Mouse (Mus musculus): ENCODE data around the gene Robo1. TPM values are rescaled to one million over a fixed set of nuclear protein-coding genes. Genes with fewer than 3 reads are reported as not detected.
A peak's percentile ranks its signal among the peaks of the same experiment; 100 is the strongest.

The Robo1 gene
- polyA plus RNA-seq, 1 experiment from 2014 or later: 18.3 TPM

GRCm38 (mm10) chr16:72610661-72611112 lies 302.6 kb downstream of the Robo1 start:
- no peaks in the 10 kb centered on the region for H3K27me3 ChIP-seq (replicated peaks)
- no peaks in the 10 kb centered on the region for H3K4me1 ChIP-seq
- WGBS: 58% methylated on average over 4 of the region's 4 CpGs
- H3K9ac ChIP-seq: no peak overlapping the region
- H3K9me3 ChIP-seq: no peaks in the 10 kb centered on the region
- H3K27ac ChIP-seq (replicated peaks): no peak overlapping the region
- H3K36me3 ChIP-seq: no peaks in the 10 kb centered on the region
- H3K4me3 ChIP-seq: no peak overlapping the region
- no peak overlapping the region for H3K4me2 ChIP-seq
- no peak for ATAC-seq (ENCODE audit: extremely low read depth, insufficient number of reproducible peaks, low FRiP score, low TSS enrichment)

- WGBS: 7% methylated on average over 1 of the region's 1 CpGs
- Histone ChIP-seq H3K4me2 (no peak overlapping the region), H3K4me3 (no peak overlapping the region), H3K36me3 (no peaks in the 10 kb centered on the region), H3K27ac (replicated peaks) (no peak overlapping the region), H3K9me3 (no peaks in the 10 kb centered on the region), H3K4me1 (no peaks in the 10 kb centered on the region), H3K27me3 (replicated peaks) (no peaks in the 10 kb centered on the region), H3K9ac (no peak overlapping the region)
- ATAC-seq (ENCODE audit: extremely low read depth, insufficient number of reproducible peaks, low FRiP score, low TSS enrichment): no peak
These were observed 306.8 kb downstream of the Robo1 start for GRCm38 (mm10) chr16:72614898-72615297.

- Histone ChIP-seq H3K4me1 (no peaks in the 10 kb centered on the region), H3K27ac (replicated peaks) (no peak overlapping the region), H3K27me3 (replicated peaks) (no peaks in the 10 kb centered on the region), H3K9me3 (no peaks in the 10 kb centered on the region), H3K36me3 (no peaks in the 10 kb centered on the region), H3K9ac (no peak overlapping the region), H3K4me3 (no peak overlapping the region), H3K4me2 (no peak overlapping the region)
- WGBS: 69% methylated on average over 2 of the region's 2 CpGs
- ATAC-seq (ENCODE audit: extremely low read depth, insufficient number of reproducible peaks, low FRiP score, low TSS enrichment): no peak
These were observed 307.3 kb downstream of the Robo1 start for GRCm38 (mm10) chr16:72615360-72615759.

- no peaks in the 10 kb centered on the region for H3K4me1 ChIP-seq
- H3K4me2 ChIP-seq: no peak overlapping the region
- no peak overlapping the region for H3K4me3 ChIP-seq
- no peak overlapping the region for H3K27ac ChIP-seq (replicated peaks)
- no peaks in the 10 kb centered on the region for H3K27me3 ChIP-seq (replicated peaks)
- no peaks in the 10 kb centered on the region for H3K9me3 ChIP-seq
- WGBS: 80% methylated on average over 4 of the region's 4 CpGs
- H3K36me3 ChIP-seq: no peaks in the 10 kb centered on the region
- H3K9ac ChIP-seq: no peak overlapping the region
- no peak for ATAC-seq (ENCODE audit: extremely low read depth, insufficient number of reproducible peaks, low FRiP score, low TSS enrichment)
These were observed 314.3 kb downstream of the Robo1 start for GRCm38 (mm10) chr16:72622371-72622770.

GRCm38 (mm10) chr16:72622868-72623267 lies 314.8 kb downstream of the Robo1 start:
- ATAC-seq (ENCODE audit: extremely low read depth, insufficient number of reproducible peaks, low FRiP score, low TSS enrichment): no peak
- H3K4me1 ChIP-seq: no peaks in the 10 kb centered on the region
- H3K4me3 ChIP-seq: no peak overlapping the region

GRCm38 (mm10) chr16:72633846-72634245 lies 325.7 kb downstream of the Robo1 start:
- no peaks in the 10 kb centered on the region for H3K27me3 ChIP-seq (replicated peaks)
- H3K9ac ChIP-seq: no peak overlapping the region
- WGBS: 64% methylated on average over 7 of the region's 7 CpGs
- H3K27ac ChIP-seq (replicated peaks): no peak overlapping the region
- H3K4me2 ChIP-seq: no peak overlapping the region
- H3K9me3 ChIP-seq: no peaks in the 10 kb centered on the region
- no peaks in the 10 kb centered on the region for H3K36me3 ChIP-seq
- no peaks in the 10 kb centered on the region for H3K4me1 ChIP-seq
- no peak for ATAC-seq (ENCODE audit: extremely low read depth, insufficient number of reproducible peaks, low FRiP score, low TSS enrichment)
- no peak overlapping the region for H3K4me3 ChIP-seq

More at GRCm38 (mm10) chr16:72622868-72623267, 314.8 kb downstream of the Robo1 start:
- H3K9ac ChIP-seq: no peak overlapping the region
- no peaks in the 10 kb centered on the region for H3K9me3 ChIP-seq
- H3K27me3 ChIP-seq (replicated peaks): no peaks in the 10 kb centered on the region
- WGBS: 69% methylated on average over 10 of the region's 10 CpGs
- H3K27ac ChIP-seq (replicated peaks): no peak overlapping the region
- no peaks in the 10 kb centered on the region for H3K36me3 ChIP-seq
- no peak overlapping the region for H3K4me2 ChIP-seq

GRCm38 (mm10) chr16:72639332-72639940 lies 331.3 kb downstream of the Robo1 start:
- 82% methylated on average over 8 of the region's 8 CpGs for WGBS
- Histone ChIP-seq H3K9ac (no peak overlapping the region), H3K27ac (replicated peaks) (no peak overlapping the region), H3K4me3 (no peak overlapping the region), H3K27me3 (replicated peaks) (no peaks in the 10 kb centered on the region), H3K4me2 (no peak overlapping the region), H3K4me1 (peaks cover 10% of the 10 kb centered on the region), H3K36me3 (no peaks in the 10 kb centered on the region), H3K9me3 (no peaks in the 10 kb centered on the region)
- ATAC-seq (ENCODE audit: extremely low read depth, insufficient number of reproducible peaks, low FRiP score, low TSS enrichment): no peak

GRCm38 (mm10) chr16:72640932-72641811 lies 333.1 kb downstream of the Robo1 start:
- Histone ChIP-seq H3K36me3 (no peaks in the 10 kb centered on the region), H3K4me3 (no peak overlapping the region), H3K4me2 (no peak overlapping the region), H3K9me3 (no peaks in the 10 kb centered on the region), H3K4me1 (peaks cover 10% of the 10 kb centered on the region), H3K9ac (no peak overlapping the region), H3K27me3 (replicated peaks) (no peaks in the 10 kb centered on the region), H3K27ac (replicated peaks) (0 out of 2 replicates have a peak overlapping the region, but pooled peaks have one; percentile 22)
- 47% methylated on average over 9 of the region's 9 CpGs for WGBS
- no peak for ATAC-seq (ENCODE audit: extremely low read depth, insufficient number of reproducible peaks, low FRiP score, low TSS enrichment)

GRCm38 (mm10) chr16:72645890-72646289 lies 337.8 kb downstream of the Robo1 start:
- Histone ChIP-seq H3K36me3 (no peaks in the 10 kb centered on the region), H3K27me3 (replicated peaks) (no peaks in the 10 kb centered on the region), H3K4me3 (no peak overlapping the region), H3K27ac (replicated peaks) (no peak overlapping the region), H3K9me3 (no peaks in the 10 kb centered on the region), H3K9ac (no peak overlapping the region), H3K4me2 (peak overlapping the region; percentile 27; the same call in 1 of the 2 replicates), H3K4me1 (peaks cover 9% of the 10 kb centered on the region)
- WGBS: 42% methylated on average over 8 of the region's 8 CpGs
- no peak for ATAC-seq (ENCODE audit: extremely low read depth, insufficient number of reproducible peaks, low FRiP score, low TSS enrichment)

GRCm38 (mm10) chr16:72649314-72649713 lies 341.2 kb downstream of the Robo1 start:
- H3K4me1 ChIP-seq: no peaks in the 10 kb centered on the region
- no peaks in the 10 kb centered on the region for H3K36me3 ChIP-seq
- 42% methylated on average over 4 of the region's 4 CpGs for WGBS
- peak overlapping the region; percentile 58 for H3K4me2 ChIP-seq
- H3K27me3 ChIP-seq (replicated peaks): no peaks in the 10 kb centered on the region
- 0 out of 2 replicates have a peak overlapping the region, but pooled peaks have one; percentile 24 for H3K9ac ChIP-seq
- H3K4me3 ChIP-seq: peak overlapping the region; percentile 24; the same call in 1 of the 2 replicates
- ATAC-seq (ENCODE audit: extremely low read depth, insufficient number of reproducible peaks, low FRiP score, low TSS enrichment): no peak
- no peaks in the 10 kb centered on the region for H3K9me3 ChIP-seq
- H3K27ac ChIP-seq (replicated peaks): no peak overlapping the region

GRCm38 (mm10) chr16:72655411-72655810 lies 347.3 kb downstream of the Robo1 start:
- no peak overlapping the region for H3K4me3 ChIP-seq
- no peak overlapping the region for H3K4me2 ChIP-seq
- H3K9me3 ChIP-seq: no peaks in the 10 kb centered on the region
- 65% methylated on average over 9 of the region's 9 CpGs for WGBS
- peaks cover 4% of the 10 kb centered on the region; the same call in 1 of the 2 replicates for H3K4me1 ChIP-seq
- H3K36me3 ChIP-seq: no peaks in the 10 kb centered on the region
- no peak overlapping the region for H3K27ac ChIP-seq (replicated peaks)
- no peak overlapping the region for H3K9ac ChIP-seq
- H3K27me3 ChIP-seq (replicated peaks): no peaks in the 10 kb centered on the region
- ATAC-seq (ENCODE audit: extremely low read depth, insufficient number of reproducible peaks, low FRiP score, low TSS enrichment): no peak
